Mouse (Mus musculus): ENCODE measurements around the gene Klhl22. TPM values are rescaled to one million over a fixed set of nuclear protein-coding genes. Genes with fewer than 3 reads are reported as not detected.
"Not testable (repeated sequence)": the region's sequence is repeated elsewhere in the genome, so short reads cannot be mapped to it uniquely, and the experiment has no call there.

The Klhl22 gene
- polyA plus RNA-seq, 1 experiment from 2014 or later: 38.7 TPM

GRCm38 (mm10) chr16:17729974-17730373 is 29.4 kb upstream of the Klhl22 start:
- no peak overlapping the region for H3K4me2 ChIP-seq
- no peaks in the 10 kb centered on the region for H3K4me1 ChIP-seq (ENCODE audit: control insufficient read depth, insufficient read depth, low read length)
- DNase-seq (ENCODE audit: low spot score, missing footprints) (no peak), ATAC-seq (ENCODE audit: low FRiP score) (no peak)
- no peak overlapping the region for H3K9ac ChIP-seq (ENCODE audit: low read length)
- no peaks in the 10 kb centered on the region for H3K36me3 ChIP-seq (ENCODE audit: control insufficient read depth, insufficient read depth, low read length)
- no peaks in the 10 kb centered on the region for H3K9me3 ChIP-seq (ENCODE audit: control insufficient read depth, low read length)
- H3K4me3 ChIP-seq (ENCODE audit: low read depth, low read length): no peak overlapping the region
- no peaks in the 10 kb centered on the region for H3K27me3 ChIP-seq (ENCODE audit: control insufficient read depth, insufficient read depth, low read length)
- no peak overlapping the region for H3K27ac ChIP-seq (ENCODE audit: low read depth, low read length)

DNA sequence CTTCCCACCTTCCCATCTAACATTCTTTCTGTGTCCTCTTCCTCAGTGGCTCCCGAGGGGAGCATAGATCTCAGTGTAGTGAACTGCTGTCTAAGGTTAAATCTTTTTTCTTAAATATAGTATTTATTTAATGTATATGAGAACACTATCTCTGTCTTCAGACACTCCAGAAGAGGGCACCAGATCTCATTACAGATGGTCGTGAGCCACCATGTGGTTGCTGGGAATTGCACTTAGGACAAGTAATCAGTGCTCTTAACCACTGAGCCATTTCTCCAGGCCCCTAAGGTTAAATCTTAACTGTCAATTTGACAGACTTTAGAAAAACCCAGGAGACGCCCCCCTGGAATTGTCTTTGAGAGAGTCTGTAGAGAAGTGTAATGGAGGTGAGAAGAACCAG is 27.4 kb upstream of the Klhl22 start:
- Histone ChIP-seq H3K27me3 (ENCODE audit: control insufficient read depth, insufficient read depth, low read length) (no peaks in the 10 kb centered on the region), H3K4me3 (ENCODE audit: low read depth, low read length) (no peak overlapping the region)
- DNase-seq (ENCODE audit: low spot score, missing footprints): no peak

DNA sequence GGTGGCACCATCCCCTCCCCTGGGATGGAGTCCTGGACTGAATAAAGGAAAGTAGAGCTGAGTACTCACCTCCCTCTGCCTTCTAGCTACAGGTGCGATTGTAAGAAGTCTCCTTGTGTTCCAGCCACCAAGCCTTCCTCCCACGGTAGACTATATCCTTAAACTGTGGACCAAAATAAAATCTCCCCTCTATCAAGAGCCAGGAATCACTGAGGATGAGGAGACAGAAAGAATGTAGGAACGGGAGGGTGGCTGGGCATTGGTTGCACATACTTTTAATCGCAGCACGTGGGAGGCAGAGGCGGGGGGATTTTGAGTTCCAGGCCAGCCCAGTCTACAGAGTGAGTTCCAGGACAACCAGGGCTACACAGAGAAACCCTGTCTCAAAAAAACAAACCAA is 27.0 kb upstream of the Klhl22 start:
- ATAC-seq (ENCODE audit: low FRiP score) (no peak), DNase-seq (ENCODE audit: low spot score, missing footprints) (no peak)
- Histone ChIP-seq H3K4me3 (ENCODE audit: low read depth, low read length) (no peak overlapping the region), H3K9me3 (ENCODE audit: control insufficient read depth, low read length) (no peaks in the 10 kb centered on the region), H3K27me3 (ENCODE audit: control insufficient read depth, insufficient read depth, low read length) (no peaks in the 10 kb centered on the region), H3K4me1 (ENCODE audit: control insufficient read depth, insufficient read depth, low read length) (no peaks in the 10 kb centered on the region), H3K27ac (ENCODE audit: low read depth, low read length) (no peak overlapping the region), H3K9ac (ENCODE audit: low read length) (no peak overlapping the region), H3K36me3 (ENCODE audit: control insufficient read depth, insufficient read depth, low read length) (no peaks in the 10 kb centered on the region), H3K4me2 (no peak overlapping the region)
- WGBS: 65% methylated on average over 6 of the region's 6 CpGs

More for the DNA sequence above, 27.4 kb upstream of the Klhl22 start:
- Histone ChIP-seq H3K4me1 (ENCODE audit: control insufficient read depth, insufficient read depth, low read length) (no peaks in the 10 kb centered on the region), H3K4me2 (no peak overlapping the region), H3K36me3 (ENCODE audit: control insufficient read depth, insufficient read depth, low read length) (no peaks in the 10 kb centered on the region), H3K27ac (ENCODE audit: low read depth, low read length) (no peak overlapping the region), H3K9me3 (ENCODE audit: control insufficient read depth, low read length) (no peaks in the 10 kb centered on the region), H3K9ac (ENCODE audit: low read length) (no peak overlapping the region)
- WGBS: 46% methylated on average over 3 of the region's 3 CpGs
- no peak for ATAC-seq (ENCODE audit: low FRiP score)

- 64% methylated on average over 3 of the region's 3 CpGs for WGBS
- Histone ChIP-seq H3K27me3 (ENCODE audit: control insufficient read depth, insufficient read depth, low read length) (no peaks in the 10 kb centered on the region), H3K4me2 (no peak within 1 kb of the TSS), H3K4me3 (ENCODE audit: low read depth, low read length) (no peak within 1 kb of the TSS), H3K9me3 (ENCODE audit: control insufficient read depth, low read length) (no peaks in the 10 kb centered on the region), H3K4me1 (ENCODE audit: control insufficient read depth, insufficient read depth, low read length) (no peaks in the 10 kb centered on the region), H3K9ac (ENCODE audit: low read length) (no peak within 1 kb of the TSS), H3K27ac (ENCODE audit: low read depth, low read length) (no peak within 1 kb of the TSS), H3K36me3 (ENCODE audit: control insufficient read depth, insufficient read depth, low read length) (no peaks in the 10 kb centered on the region)
- ATAC-seq (ENCODE audit: low FRiP score) (no peak), DNase-seq (ENCODE audit: low spot score, missing footprints) (no peak)
Measured at GRCm38 (mm10) chr16:17732841-17733340, 26.5 kb upstream of the Klhl22 start, which contains the start of gene Med15. Gene Med15, minus strand, starts transcription at chr16:17732891.

- Histone ChIP-seq H3K27ac (ENCODE audit: low read depth, low read length) (no peak overlapping the region), H3K4me2 (peak overlapping the region; percentile 9; the same call in 1 of the 2 replicates), H3K4me1 (ENCODE audit: control insufficient read depth, insufficient read depth, low read length) (no peaks in the 10 kb centered on the region), H3K27me3 (ENCODE audit: control insufficient read depth, insufficient read depth, low read length) (no peaks in the 10 kb centered on the region), H3K36me3 (ENCODE audit: control insufficient read depth, insufficient read depth, low read length) (no peaks in the 10 kb centered on the region), H3K9me3 (ENCODE audit: control insufficient read depth, low read length) (no peaks in the 10 kb centered on the region), H3K9ac (ENCODE audit: low read length) (no peak overlapping the region), H3K4me3 (ENCODE audit: low read depth, low read length) (no peak overlapping the region)
- no peak for DNase-seq (ENCODE audit: low spot score, missing footprints)
- ATAC-seq (ENCODE audit: low FRiP score): no peak
- 71% methylated on average over 2 of the region's 2 CpGs for WGBS
Measured at GRCm38 (mm10) chr16:17733646-17734045, 25.8 kb upstream of the Klhl22 start.

GRCm38 (mm10) chr16:17734872-17735271 is 24.5 kb upstream of the Klhl22 start:
- not testable (repeated sequence) for H3K4me2 ChIP-seq; H3K27me3 ChIP-seq (ENCODE audit: control insufficient read depth, insufficient read depth, low read length); ATAC-seq (ENCODE audit: low FRiP score); H3K4me1 ChIP-seq (ENCODE audit: control insufficient read depth, insufficient read depth, low read length); H3K4me3 ChIP-seq (ENCODE audit: low read depth, low read length); H3K27ac ChIP-seq (ENCODE audit: low read depth, low read length); H3K36me3 ChIP-seq (ENCODE audit: control insufficient read depth, insufficient read depth, low read length); H3K9me3 ChIP-seq (ENCODE audit: control insufficient read depth, low read length); DNase-seq (ENCODE audit: low spot score, missing footprints); H3K9ac ChIP-seq (ENCODE audit: low read length)
- WGBS: 89% methylated on average over 6 of the region's 6 CpGs

DNA sequence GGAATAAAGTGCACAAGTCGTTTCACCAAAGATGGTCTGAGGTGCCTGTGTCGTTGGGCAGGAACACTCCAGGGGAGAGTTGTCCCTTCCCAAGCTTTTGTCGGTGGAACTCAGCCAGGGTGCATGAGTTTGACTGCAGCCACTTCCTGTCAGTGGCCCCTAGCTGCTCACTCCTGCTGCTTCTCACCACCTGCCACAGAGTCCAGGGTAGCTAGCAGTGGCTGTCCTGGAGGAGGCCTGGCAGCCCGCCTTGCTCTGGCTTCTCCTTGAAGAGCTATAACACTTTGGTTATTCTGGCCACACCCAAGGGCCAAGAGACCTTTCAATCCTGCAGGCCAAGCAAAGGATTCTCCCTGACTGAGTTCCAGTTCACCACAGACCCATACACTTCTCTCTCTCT is 23.3 kb upstream of the Klhl22 start:
- no peak for DNase-seq (ENCODE audit: low spot score, missing footprints)
- Histone ChIP-seq H3K9ac (ENCODE audit: low read length) (no peak overlapping the region), H3K36me3 (ENCODE audit: control insufficient read depth, insufficient read depth, low read length) (no peaks in the 10 kb centered on the region), H3K4me2 (no peak overlapping the region), H3K9me3 (ENCODE audit: control insufficient read depth, low read length) (no peaks in the 10 kb centered on the region), H3K4me1 (ENCODE audit: control insufficient read depth, insufficient read depth, low read length) (no peaks in the 10 kb centered on the region), H3K27ac (ENCODE audit: low read depth, low read length) (no peak overlapping the region), H3K4me3 (ENCODE audit: low read depth, low read length) (no peak overlapping the region), H3K27me3 (ENCODE audit: control insufficient read depth, insufficient read depth, low read length) (no peaks in the 10 kb centered on the region)
- WGBS: 58% methylated on average over 4 of the region's 4 CpGs
- no peak for ATAC-seq (ENCODE audit: low FRiP score)

- H3K4me3 ChIP-seq (ENCODE audit: low read depth, low read length): no peak overlapping the region
- no peak for ATAC-seq (ENCODE audit: low FRiP score)
Measured at GRCm38 (mm10) chr16:17740080-17740479, 19.3 kb upstream of the Klhl22 start.

DNA sequence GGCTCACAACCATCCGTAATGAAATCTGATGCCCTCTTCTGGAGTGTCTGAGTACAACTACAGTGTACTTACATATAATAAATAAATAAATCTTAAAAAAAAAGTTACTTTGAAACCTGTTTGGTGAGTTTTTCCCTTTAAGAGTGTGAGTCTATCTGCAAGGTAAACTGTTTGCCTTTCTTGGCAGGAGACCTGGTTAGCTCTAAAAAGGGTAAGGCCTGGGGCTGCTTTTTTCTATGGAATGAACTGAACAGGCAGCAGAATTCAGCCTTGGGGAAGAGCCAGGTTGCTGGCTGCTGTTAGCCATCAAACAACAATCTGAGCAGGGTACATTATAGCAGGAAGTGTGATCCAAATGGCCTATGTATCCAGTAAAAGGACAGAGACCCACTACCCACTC is 16.6 kb upstream of the Klhl22 start:
- H3K4me1 ChIP-seq (ENCODE audit: control insufficient read depth, insufficient read depth, low read length): no peaks in the 10 kb centered on the region
- DNase-seq (ENCODE audit: low spot score, missing footprints) (no peak), ATAC-seq (ENCODE audit: low FRiP score) (no peak)
- H3K27me3 ChIP-seq (ENCODE audit: control insufficient read depth, insufficient read depth, low read length): no peaks in the 10 kb centered on the region
- no peak overlapping the region for H3K9ac ChIP-seq (ENCODE audit: low read length)
- 93% methylated on average over 1 of the region's 1 CpGs for WGBS
- H3K27ac ChIP-seq (ENCODE audit: low read depth, low read length): no peak overlapping the region
- no peak overlapping the region for H3K4me3 ChIP-seq (ENCODE audit: low read depth, low read length)
- H3K4me2 ChIP-seq: no peak overlapping the region
- H3K9me3 ChIP-seq (ENCODE audit: control insufficient read depth, low read length): no peaks in the 10 kb centered on the region
- no peaks in the 10 kb centered on the region for H3K36me3 ChIP-seq (ENCODE audit: control insufficient read depth, insufficient read depth, low read length)

More at GRCm38 (mm10) chr16:17740080-17740479, 19.3 kb upstream of the Klhl22 start:
- no peak overlapping the region for H3K27ac ChIP-seq (ENCODE audit: low read depth, low read length)
- no peaks in the 10 kb centered on the region for H3K36me3 ChIP-seq (ENCODE audit: control insufficient read depth, insufficient read depth, low read length)
- 87% methylated on average over 4 of the region's 4 CpGs for WGBS
- no peaks in the 10 kb centered on the region for H3K4me1 ChIP-seq (ENCODE audit: control insufficient read depth, insufficient read depth, low read length)
- no peak overlapping the region for H3K4me2 ChIP-seq
- no peaks in the 10 kb centered on the region for H3K27me3 ChIP-seq (ENCODE audit: control insufficient read depth, insufficient read depth, low read length)
- no peak overlapping the region for H3K9ac ChIP-seq (ENCODE audit: low read length)
- peak; percentile 57 for DNase-seq (ENCODE audit: low spot score, missing footprints)
- H3K9me3 ChIP-seq (ENCODE audit: control insufficient read depth, low read length): no peaks in the 10 kb centered on the region
